Mouse (Mus musculus): ENCODE results near the gene A930017K11Rik. TPM values are rescaled to one million over a fixed set of nuclear protein-coding genes. Genes with fewer than 3 reads are reported as not detected.
A peak's percentile ranks its signal among the peaks of the same experiment; 100 is the strongest.

Gene A930017K11Rik
- polyA plus RNA-seq, 1 experiment, result 0.25 TPM

GRCm38 (mm10) chr17:25961566-25961965 is 9.2 kb upstream of the A930017K11Rik start:
- Histone ChIP-seq H3K27me3 (ENCODE audit: control insufficient read depth) (no peaks in the 10 kb centered on the region), H3K9me3 (ENCODE audit: control insufficient read depth, low read length) (no peaks in the 10 kb centered on the region), H3K36me3 (ENCODE audit: control insufficient read depth) (peaks cover 97% of the 10 kb centered on the region), H3K4me1 (ENCODE audit: control insufficient read depth) (peaks cover 85% of the 10 kb centered on the region), H3K4me3 (replicated peaks) (peak overlapping the region; percentile 75)
- TF ChIP-seq GATA1 (IDR thresholded peaks at IDR 0.05; ENCODE audit: low read length) (peak; percentile 99), TAL1 (IDR thresholded peaks at IDR 0.05; ENCODE audit: low read length) (peak; percentile 99)

- H3K36me3 ChIP-seq (ENCODE audit: control insufficient read depth), result peaks cover 87% of the 10 kb centered on the region
- no peaks in the 10 kb centered on the region for H3K9me3 ChIP-seq (ENCODE audit: control insufficient read depth, low read length)
- H3K4me1 ChIP-seq (ENCODE audit: control insufficient read depth), result peaks cover 88% of the 10 kb centered on the region
- H3K4me3 ChIP-seq (replicated peaks), result no peak overlapping the region
- H3K27me3 ChIP-seq (ENCODE audit: control insufficient read depth), result no peaks in the 10 kb centered on the region
- no peak for TF ChIP-seq GATA1 (IDR thresholded peaks at IDR 0.05; ENCODE audit: low read length)
- TF ChIP-seq TAL1 (IDR thresholded peaks at IDR 0.05; ENCODE audit: low read length), result no peak
Observed at GRCm38 (mm10) chr17:25959630-25960467, 7.5 kb upstream of the A930017K11Rik start.

GRCm38 (mm10) chr17:25958771-25959494 is 6.6 kb upstream of the A930017K11Rik start:
- H3K36me3 ChIP-seq (ENCODE audit: control insufficient read depth), result peaks cover 78% of the 10 kb centered on the region
- no peak overlapping the region for H3K4me3 ChIP-seq (replicated peaks)

GRCm38 (mm10) chr17:25957586-25958051 is 5.3 kb upstream of the A930017K11Rik start:
- Histone ChIP-seq H3K9me3 (ENCODE audit: control insufficient read depth, low read length) (no peaks in the 10 kb centered on the region; the same call in 1 of the 2 replicates), H3K4me1 (ENCODE audit: control insufficient read depth) (peaks cover 69% of the 10 kb centered on the region), H3K27me3 (ENCODE audit: control insufficient read depth) (peaks cover 17% of the 10 kb centered on the region), H3K36me3 (ENCODE audit: control insufficient read depth) (peaks cover 64% of the 10 kb centered on the region), H3K4me3 (replicated peaks) (no peak overlapping the region)
- no peak for TF ChIP-seq TAL1 (IDR thresholded peaks at IDR 0.05; ENCODE audit: low read length)
- no peak for TF ChIP-seq GATA1 (IDR thresholded peaks at IDR 0.05; ENCODE audit: low read length)

More at GRCm38 (mm10) chr17:25958771-25959494, 6.6 kb upstream of the A930017K11Rik start:
- peaks cover 83% of the 10 kb centered on the region for H3K4me1 ChIP-seq (ENCODE audit: control insufficient read depth)
- TF ChIP-seq TAL1 (IDR thresholded peaks at IDR 0.05; ENCODE audit: low read length) (no peak), GATA1 (IDR thresholded peaks at IDR 0.05; ENCODE audit: low read length) (no peak)
- H3K27me3 ChIP-seq (ENCODE audit: control insufficient read depth), result peaks cover 4% of the 10 kb centered on the region
- H3K9me3 ChIP-seq (ENCODE audit: control insufficient read depth, low read length), result no peaks in the 10 kb centered on the region

- Histone ChIP-seq H3K9me3 (ENCODE audit: control insufficient read depth, low read length) (peaks cover 8% of the 10 kb centered on the region; the same call in 1 of the 2 replicates), H3K36me3 (ENCODE audit: control insufficient read depth) (peaks cover 55% of the 10 kb centered on the region), H3K4me3 (replicated peaks) (no peak overlapping the region), H3K27me3 (ENCODE audit: control insufficient read depth) (peaks cover 27% of the 10 kb centered on the region), H3K4me1 (ENCODE audit: control insufficient read depth) (peaks cover 68% of the 10 kb centered on the region)
- no peak for TF ChIP-seq TAL1 (IDR thresholded peaks at IDR 0.05; ENCODE audit: low read length)
- no peak for TF ChIP-seq GATA1 (IDR thresholded peaks at IDR 0.05; ENCODE audit: low read length)
Observed at GRCm38 (mm10) chr17:25956631-25957030, 4.3 kb upstream of the A930017K11Rik start.

- Histone ChIP-seq H3K4me1 (ENCODE audit: control insufficient read depth) (peaks cover 68% of the 10 kb centered on the region), H3K27me3 (ENCODE audit: control insufficient read depth) (peaks cover 32% of the 10 kb centered on the region), H3K36me3 (ENCODE audit: control insufficient read depth) (peaks cover 50% of the 10 kb centered on the region), H3K4me3 (replicated peaks) (no peak overlapping the region), H3K9me3 (ENCODE audit: control insufficient read depth, low read length) (peaks cover 13% of the 10 kb centered on the region; the same call in 1 of the 2 replicates)
- TF ChIP-seq GATA1 (IDR thresholded peaks at IDR 0.05; ENCODE audit: low read length) (no peak), TAL1 (IDR thresholded peaks at IDR 0.05; ENCODE audit: low read length) (no peak)
Observed at GRCm38 (mm10) chr17:25956201-25956600, 3.8 kb upstream of the A930017K11Rik start.

- Histone ChIP-seq H3K4me3 (replicated peaks) (no peak overlapping the region), H3K4me1 (ENCODE audit: control insufficient read depth) (peaks cover 67% of the 10 kb centered on the region), H3K27me3 (ENCODE audit: control insufficient read depth) (peaks cover 36% of the 10 kb centered on the region), H3K36me3 (ENCODE audit: control insufficient read depth) (peaks cover 46% of the 10 kb centered on the region), H3K9me3 (ENCODE audit: control insufficient read depth, low read length) (peaks cover 15% of the 10 kb centered on the region; the same call in 1 of the 2 replicates)
- TF ChIP-seq TAL1 (IDR thresholded peaks at IDR 0.05; ENCODE audit: low read length) (no peak), GATA1 (IDR thresholded peaks at IDR 0.05; ENCODE audit: low read length) (no peak)
Observed at GRCm38 (mm10) chr17:25955736-25956135, 3.4 kb upstream of the A930017K11Rik start.

GRCm38 (mm10) chr17:25954671-25955070 is 2.3 kb upstream of the A930017K11Rik start:
- H3K9me3 ChIP-seq (ENCODE audit: control insufficient read depth, low read length), result peaks cover 15% of the 10 kb centered on the region; the same call in 1 of the 2 replicates
- no peak overlapping the region for H3K4me3 ChIP-seq (replicated peaks)
- peaks cover 36% of the 10 kb centered on the region for H3K36me3 ChIP-seq (ENCODE audit: control insufficient read depth)
- H3K27me3 ChIP-seq (ENCODE audit: control insufficient read depth), result peaks cover 47% of the 10 kb centered on the region
- H3K4me1 ChIP-seq (ENCODE audit: control insufficient read depth), result peaks cover 63% of the 10 kb centered on the region
- no peak for TF ChIP-seq GATA1 (IDR thresholded peaks at IDR 0.05; ENCODE audit: low read length)
- no peak for TF ChIP-seq TAL1 (IDR thresholded peaks at IDR 0.05; ENCODE audit: low read length)

- Histone ChIP-seq H3K9me3 (ENCODE audit: control insufficient read depth, low read length) (peaks cover 15% of the 10 kb centered on the region; the same call in 1 of the 2 replicates), H3K4me3 (replicated peaks) (no peak overlapping the region), H3K36me3 (ENCODE audit: control insufficient read depth) (peaks cover 24% of the 10 kb centered on the region), H3K27me3 (ENCODE audit: control insufficient read depth) (peaks cover 49% of the 10 kb centered on the region), H3K4me1 (ENCODE audit: control insufficient read depth) (peaks cover 53% of the 10 kb centered on the region)
- no peak for TF ChIP-seq TAL1 (IDR thresholded peaks at IDR 0.05; ENCODE audit: low read length)
- no peak for TF ChIP-seq GATA1 (IDR thresholded peaks at IDR 0.05; ENCODE audit: low read length)
Observed at GRCm38 (mm10) chr17:25953161-25953560, 796 bp upstream of the A930017K11Rik start.

All from erythroblast, embryonic 14.5 days (primary cell).